Mouse (Mus musculus): ENCODE data around the gene Fah. TPM values are rescaled to one million over a fixed set of nuclear protein-coding genes. Genes with fewer than 3 reads are reported as not detected.

The Fah gene
- total and polyA plus RNA-seq, 2 experiments from 2014 or later: 14.3 to 17.6 TPM

GRCm38 (mm10) chr7:84611609-84612008, 5.1 kb upstream of the Fah start:
- Histone ChIP-seq H3K4me3 (ENCODE audit: low read length) (no peak overlapping the region), H3K9ac (replicated peaks; ENCODE audit: low read length) (no peak overlapping the region), H3K27me3 (ENCODE audit: insufficient read depth, low read length) (no peaks in the 10 kb centered on the region), H3K27ac (no peak overlapping the region), H3K9me3 (ENCODE audit: low read length) (no peaks in the 10 kb centered on the region), H3K4me2 (ENCODE audit: low read depth, low read length) (no peak overlapping the region), H3K36me3 (ENCODE audit: insufficient read depth, low read length) (no peaks in the 10 kb centered on the region), H3K4me1 (ENCODE audit: insufficient read depth, low read length) (no peaks in the 10 kb centered on the region)
- WGBS: 96% methylated on average over 1 of the region's 1 CpGs
- TF ChIP-seq CTCF (IDR thresholded peaks at IDR 0.05; ENCODE audit: low read depth): no peak
- DNase-seq (ENCODE audit: low spot score): no peak
- no peak for ATAC-seq

GRCm38 (mm10) chr7:84605704-84606292, 724 bp downstream of the Fah start:
- WGBS: under 1% methylated on average over 33 of the region's 36 CpGs
- DNase-seq (ENCODE audit: low spot score) (peak; percentile 50), ATAC-seq (peak; percentile 87)
- Histone ChIP-seq H3K4me1 (ENCODE audit: insufficient read depth, low read length) (no peaks in the 10 kb centered on the region), H3K27ac (peak overlapping the region; percentile 81), H3K4me3 (ENCODE audit: low read length) (peak overlapping the region; percentile 57), H3K27me3 (ENCODE audit: insufficient read depth, low read length) (no peaks in the 10 kb centered on the region), H3K36me3 (ENCODE audit: insufficient read depth, low read length) (no peaks in the 10 kb centered on the region), H3K4me2 (ENCODE audit: low read depth, low read length) (peak overlapping the region; percentile 99), H3K9me3 (ENCODE audit: low read length) (no peaks in the 10 kb centered on the region), H3K9ac (replicated peaks; ENCODE audit: low read length) (peak overlapping the region; percentile 71)
- no peak for TF ChIP-seq CTCF (IDR thresholded peaks at IDR 0.05; ENCODE audit: low read depth)

- H3K36me3 ChIP-seq (ENCODE audit: insufficient read depth, low read length): no peaks in the 10 kb centered on the region
- DNase-seq (ENCODE audit: low spot score): no peak
- no peak for TF ChIP-seq CTCF (IDR thresholded peaks at IDR 0.05; ENCODE audit: low read depth)
Measured at GRCm38 (mm10) chr7:84605033-84605687, 1.4 kb downstream of the Fah start.

GRCm38 (mm10) chr7:84604501-84604900, 2.0 kb downstream of the Fah start:
- DNase-seq (ENCODE audit: low spot score) (no peak), ATAC-seq (no peak)
- Histone ChIP-seq H3K4me2 (ENCODE audit: low read depth, low read length) (peak overlapping the region; percentile 99; the same call in 1 of the 2 replicates), H3K9ac (replicated peaks; ENCODE audit: low read length) (no peak overlapping the region), H3K36me3 (ENCODE audit: insufficient read depth, low read length) (no peaks in the 10 kb centered on the region), H3K27ac (no peak overlapping the region), H3K27me3 (ENCODE audit: insufficient read depth, low read length) (no peaks in the 10 kb centered on the region), H3K4me1 (ENCODE audit: insufficient read depth, low read length) (no peaks in the 10 kb centered on the region), H3K9me3 (ENCODE audit: low read length) (no peaks in the 10 kb centered on the region), H3K4me3 (ENCODE audit: low read length) (no peak overlapping the region)
- 77% methylated on average over 3 of the region's 3 CpGs for WGBS
- TF ChIP-seq CTCF (IDR thresholded peaks at IDR 0.05; ENCODE audit: low read depth): no peak

More at GRCm38 (mm10) chr7:84605033-84605687, 1.4 kb downstream of the Fah start:
- WGBS: 10% methylated on average over 19 of the region's 19 CpGs
- peak overlapping the region; percentile 81; the same call in 1 of the 2 replicates for H3K27ac ChIP-seq
- no peaks in the 10 kb centered on the region for H3K4me1 ChIP-seq (ENCODE audit: insufficient read depth, low read length)
- H3K4me2 ChIP-seq (ENCODE audit: low read depth, low read length): peak overlapping the region; percentile 99
- H3K9me3 ChIP-seq (ENCODE audit: low read length): no peaks in the 10 kb centered on the region
- ATAC-seq: peak; percentile 50
- peak overlapping the region; percentile 57 for H3K4me3 ChIP-seq (ENCODE audit: low read length)
- no peaks in the 10 kb centered on the region for H3K27me3 ChIP-seq (ENCODE audit: insufficient read depth, low read length)
- H3K9ac ChIP-seq (replicated peaks; ENCODE audit: low read length): peak overlapping the region; percentile 71

- H3K9ac ChIP-seq (replicated peaks; ENCODE audit: low read length): no peak overlapping the region
Measured at GRCm38 (mm10) chr7:84601331-84601730, 5.2 kb downstream of the Fah start.

GRCm38 (mm10) chr7:84600631-84601030, 5.9 kb downstream of the Fah start:
- 86% methylated on average over 2 of the region's 2 CpGs for WGBS
- no peak for ATAC-seq
- Histone ChIP-seq H3K4me2 (ENCODE audit: low read depth, low read length) (no peak overlapping the region), H3K36me3 (ENCODE audit: insufficient read depth, low read length) (no peaks in the 10 kb centered on the region), H3K27me3 (ENCODE audit: insufficient read depth, low read length) (no peaks in the 10 kb centered on the region), H3K27ac (no peak overlapping the region), H3K9ac (replicated peaks; ENCODE audit: low read length) (no peak overlapping the region), H3K4me1 (ENCODE audit: insufficient read depth, low read length) (no peaks in the 10 kb centered on the region), H3K4me3 (ENCODE audit: low read length) (no peak overlapping the region), H3K9me3 (ENCODE audit: low read length) (no peaks in the 10 kb centered on the region)
- DNase-seq (ENCODE audit: low spot score): no peak
- no peak for TF ChIP-seq CTCF (IDR thresholded peaks at IDR 0.05; ENCODE audit: low read depth)

More at GRCm38 (mm10) chr7:84601331-84601730, 5.2 kb downstream of the Fah start:
- TF ChIP-seq CTCF (IDR thresholded peaks at IDR 0.05; ENCODE audit: low read depth): no peak
- Histone ChIP-seq H3K4me3 (ENCODE audit: low read length) (no peak overlapping the region), H3K4me2 (ENCODE audit: low read depth, low read length) (no peak overlapping the region), H3K27me3 (ENCODE audit: insufficient read depth, low read length) (no peaks in the 10 kb centered on the region), H3K9me3 (ENCODE audit: low read length) (no peaks in the 10 kb centered on the region), H3K36me3 (ENCODE audit: insufficient read depth, low read length) (no peaks in the 10 kb centered on the region), H3K27ac (no peak overlapping the region), H3K4me1 (ENCODE audit: insufficient read depth, low read length) (no peaks in the 10 kb centered on the region)
- DNase-seq (ENCODE audit: low spot score): no peak
- WGBS: 84% methylated on average over 3 of the region's 3 CpGs
- no peak for ATAC-seq

GRCm38 (mm10) chr7:84596633-84597032, 9.9 kb downstream of the Fah start:
- Histone ChIP-seq H3K9ac (replicated peaks; ENCODE audit: low read length) (no peak overlapping the region), H3K27ac (no peak overlapping the region), H3K4me2 (ENCODE audit: low read depth, low read length) (no peak overlapping the region), H3K9me3 (ENCODE audit: low read length) (no peaks in the 10 kb centered on the region), H3K4me3 (ENCODE audit: low read length) (no peak overlapping the region), H3K36me3 (ENCODE audit: insufficient read depth, low read length) (no peaks in the 10 kb centered on the region), H3K4me1 (ENCODE audit: insufficient read depth, low read length) (no peaks in the 10 kb centered on the region), H3K27me3 (ENCODE audit: insufficient read depth, low read length) (no peaks in the 10 kb centered on the region)
- no peak for TF ChIP-seq CTCF (IDR thresholded peaks at IDR 0.05; ENCODE audit: low read depth)
- DNase-seq (ENCODE audit: low spot score): no peak
- 83% methylated on average over 3 of the region's 3 CpGs for WGBS
- no peak for ATAC-seq

All from hindbrain, postnatal 0 days (tissue).